Mouse (Mus musculus): ENCODE results near the gene Tpra1.

DNA sequence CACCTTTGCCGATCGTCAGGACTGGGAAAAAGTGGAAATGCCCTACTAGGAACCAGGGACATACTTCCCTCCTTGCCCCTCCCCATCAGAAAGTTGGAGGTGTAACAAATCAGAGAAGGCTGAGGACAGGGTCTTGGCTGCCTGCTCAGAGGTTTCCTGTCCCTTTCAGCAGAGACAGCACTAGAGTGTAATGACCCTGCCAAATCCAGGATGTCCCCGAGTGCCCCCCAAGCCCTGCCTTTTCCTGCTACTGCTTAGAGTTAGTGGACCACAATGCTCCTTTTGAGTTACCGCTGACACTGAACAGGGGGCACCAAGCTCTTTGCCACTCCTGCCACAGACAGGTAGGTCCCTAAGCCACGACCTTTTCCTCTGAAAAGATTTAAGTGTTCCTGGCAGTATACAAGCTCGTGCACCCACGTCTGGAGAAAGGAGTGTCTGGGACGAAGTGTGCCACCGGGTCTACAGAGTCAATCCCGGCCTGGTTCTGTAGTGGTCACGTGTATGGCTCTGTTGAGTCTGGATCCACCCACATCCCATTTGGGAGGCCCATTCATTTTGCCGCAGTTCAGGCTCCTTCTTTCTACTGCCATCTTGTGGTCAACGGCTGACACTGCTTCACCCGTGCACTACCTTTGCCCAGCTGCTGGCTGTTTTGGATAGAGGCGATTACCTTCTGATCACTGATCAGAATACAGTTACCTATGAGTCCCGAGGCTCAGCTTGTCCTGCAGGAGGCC lies 4.5 kb downstream of the Tpra1 start:
- no peak for TF ChIP-seq POLR2A (IDR thresholded peaks at IDR 0.05; ENCODE audit: borderline replicate concordance, extremely low read depth, insufficient read depth, insufficient read length, poor library complexity, severe bottlenecking)
- peak; percentile 93 for TF ChIP-seq CTCF (IDR thresholded peaks at IDR 0.05; ENCODE audit: borderline replicate concordance, extremely low read depth, insufficient read depth, insufficient read length)
